In the genomic region with DNA sequence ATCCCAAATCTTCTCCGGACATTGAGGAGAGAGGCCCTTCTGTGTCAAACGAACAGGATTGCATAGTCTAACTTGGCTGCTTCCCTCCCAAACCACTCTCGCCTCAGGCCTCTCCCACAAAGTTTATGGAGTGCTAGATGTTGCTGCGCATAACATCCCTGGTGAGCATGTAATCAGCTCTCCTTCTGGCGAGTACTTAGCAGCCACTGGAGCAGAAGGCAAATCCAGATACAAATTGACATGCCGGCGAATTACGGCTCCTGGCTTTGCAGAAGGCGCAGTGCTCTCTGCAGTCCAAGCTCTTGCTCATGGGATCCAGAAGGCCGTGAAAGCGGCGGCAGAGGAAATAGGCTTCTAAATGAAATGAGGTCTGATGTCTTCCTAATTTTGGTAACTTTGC, we compare ENCODE assay signal across 20 mouse cellular contexts.
DNase-seq lines count a peak whose midpoint lies in the region; ATAC-seq and TF ChIP-seq lines count a peak whose summit lies in the region.
"Had no signal": no experiment of that assay in that cellular context is flagged by ENCODE, and none has a peak within 500 bp of the region (broad histone marks: within the 10 kb centered on the region; RNA-seq: fewer than 3 reads in every experiment).

No protein-coding gene starts in this region.

- WGBS in heart, adult 2 months, result 79% methylated on average over 12 of the region's 12 CpGs
- WGBS in midbrain, postnatal 0 days, result 64% methylated on average over 12 of the region's 12 CpGs
- 77% methylated on average over 12 of the region's 12 CpGs for WGBS in midbrain, embryonic 11.5 days
- 57% methylated on average over 12 of the region's 12 CpGs for WGBS in limb, embryonic 10.5 days

- H3K27ac ChIP-seq in heart, adult 2 months, result no peak overlapping the region
- H3K27ac ChIP-seq in midbrain, postnatal 0 days (ENCODE audit: low read depth, low read length), result no peak overlapping the region
- no peak overlapping the region for H3K27ac ChIP-seq in midbrain, embryonic 11.5 days (ENCODE audit: low read depth, low read length)
- peak overlapping the region; percentile 57 for H3K27ac ChIP-seq in limb, embryonic 10.5 days
- H3K27ac ChIP-seq: embryonic facial prominence, embryonic 12.5 days; gastrocnemius, adult 2 months; kidney, postnatal 0 days; midbrain, embryonic 12.5 days; neural tube, embryonic 12.5 days had no signal

- no peak overlapping the region for H3K9ac ChIP-seq in heart, adult 2 months (ENCODE audit: low read depth, low read length)
- no peak overlapping the region for H3K9ac ChIP-seq in midbrain, postnatal 0 days (replicated peaks; ENCODE audit: low read length, poor library complexity, severe bottlenecking)
- no peak overlapping the region for H3K9ac ChIP-seq in midbrain, embryonic 11.5 days (ENCODE audit: low read length)
- H3K9ac ChIP-seq: embryonic facial prominence, embryonic 12.5 days; liver, postnatal 0 days; midbrain, embryonic 12.5 days; neural tube, embryonic 12.5 days had no signal

- no peak for TF ChIP-seq POLR2A in heart, adult 2 months (IDR thresholded peaks at IDR 0.05; ENCODE audit: insufficient read depth, low read depth, low read length)

- no peak overlapping the region for H3K4me3 ChIP-seq in heart, adult 2 months
- H3K4me3 ChIP-seq in midbrain, postnatal 0 days (ENCODE audit: low read depth, low read length), result no peak overlapping the region
- H3K4me3 ChIP-seq in midbrain, embryonic 11.5 days (ENCODE audit: low read depth, low read length), result no peak overlapping the region
- H3K4me3 ChIP-seq in limb, embryonic 10.5 days, result no peak overlapping the region
- H3K4me3 ChIP-seq: embryonic facial prominence, embryonic 12.5 days; gastrocnemius, adult 2 months; midbrain, embryonic 12.5 days; neural tube, embryonic 12.5 days had no signal

- no peaks in the 10 kb centered on the region for H3K4me1 ChIP-seq in heart, adult 2 months (ENCODE audit: control insufficient read depth, insufficient read depth, low read length)
- no peaks in the 10 kb centered on the region for H3K4me1 ChIP-seq in midbrain, postnatal 0 days (ENCODE audit: insufficient read depth, low read length)
- peaks cover 11% of the 10 kb centered on the region; the same call in 1 of the 2 replicates for H3K4me1 ChIP-seq in midbrain, embryonic 11.5 days (ENCODE audit: control insufficient read depth, insufficient read depth, low read length)
- peaks cover 68% of the 10 kb centered on the region for H3K4me1 ChIP-seq in limb, embryonic 10.5 days

- ATAC-seq in midbrain, postnatal 0 days (ENCODE audit: low FRiP score), result no peak
- ATAC-seq in midbrain, embryonic 11.5 days (ENCODE audit: low FRiP score), result no peak
- ATAC-seq: liver, postnatal 0 days had no signal

- peak; percentile 81 for DNase-seq in heart, adult 11 months
- DNase-seq in heart, adult 2 months, result no peak
- peak; percentile 67 for DNase-seq in midbrain, postnatal 0 days (ENCODE audit: low spot score)
- DNase-seq in midbrain, embryonic 11.5 days (ENCODE audit: low spot score, missing footprints), result no peak
- DNase-seq in limb, embryonic 10.5 days (ENCODE audit: low spot score), result peak; percentile 67
- peak; percentile 58 for DNase-seq in retina, embryonic 14.5 days (ENCODE audit: low spot score)
- DNase-seq in spleen, postnatal 4 days (ENCODE audit: low spot score in 2 of 2), result no peak
- DNase-seq in adrenal gland, adult (ENCODE audit: inconsistent age in 2 of 2, low spot score in 1 of 2), result no peak
- DNase-seq: adrenal gland, adult 8-10 months; cerebellum, adult 9-11 months; gastrocnemius, adult 2 months; heart, postnatal 10 days; liver, postnatal 0 days; spleen, adult 18-20 months; thymus, postnatal 14 days had no signal

- no peak overlapping the region for H3K4me2 ChIP-seq in midbrain, postnatal 0 days (ENCODE audit: low read depth, low read length, poor library complexity, severe bottlenecking)
- no peak overlapping the region for H3K4me2 ChIP-seq in midbrain, embryonic 11.5 days
- H3K4me2 ChIP-seq: embryonic facial prominence, embryonic 12.5 days; midbrain, embryonic 12.5 days; neural tube, embryonic 12.5 days had no signal

- intact Hi-C loops in heart, adult 2 months (cut with DNase I), result no loop called here

- H3K36me3 ChIP-seq in heart, adult 2 months (ENCODE audit: control insufficient read depth, insufficient read depth, low read length), result no peaks in the 10 kb centered on the region
- H3K36me3 ChIP-seq in midbrain, postnatal 0 days (ENCODE audit: insufficient read depth, low read length), result no peaks in the 10 kb centered on the region
- no peaks in the 10 kb centered on the region for H3K36me3 ChIP-seq in midbrain, embryonic 11.5 days (ENCODE audit: control insufficient read depth, insufficient read depth, low read length)
- H3K36me3 ChIP-seq in limb, embryonic 10.5 days, result no peaks in the 10 kb centered on the region
- H3K36me3 ChIP-seq: embryonic facial prominence, embryonic 12.5 days; G1E; midbrain, embryonic 12.5 days; neural tube, embryonic 12.5 days had no signal

- no peaks in the 10 kb centered on the region for H3K79me2 ChIP-seq in heart, adult 2 months (replicated peaks; ENCODE audit: control insufficient read depth, insufficient read depth, low read length)

- no peak for TF ChIP-seq CTCF in heart, adult 2 months (IDR thresholded peaks at IDR 0.05)
- TF ChIP-seq CTCF in midbrain, postnatal 0 days (IDR thresholded peaks at IDR 0.05), result no peak

- no peak for TF ChIP-seq EP300 in heart, adult 2 months (IDR thresholded peaks at IDR 0.05; ENCODE audit: insufficient read depth, low read depth, low read length)

- no peaks in the 10 kb centered on the region for H3K9me3 ChIP-seq in midbrain, postnatal 0 days (ENCODE audit: low read length)
- no peaks in the 10 kb centered on the region for H3K9me3 ChIP-seq in midbrain, embryonic 11.5 days (ENCODE audit: control insufficient read depth, low read length)
- no peaks in the 10 kb centered on the region for H3K9me3 ChIP-seq in limb, embryonic 10.5 days (replicated peaks)
- H3K9me3 ChIP-seq: embryonic facial prominence, embryonic 12.5 days; G1E; midbrain, embryonic 12.5 days; neural tube, embryonic 12.5 days had no signal

- H3K27me3 ChIP-seq in heart, adult 2 months (ENCODE audit: control insufficient read depth, insufficient read depth, low read length), result no peaks in the 10 kb centered on the region
- no peaks in the 10 kb centered on the region for H3K27me3 ChIP-seq in midbrain, postnatal 0 days (ENCODE audit: insufficient read depth, low read length)
- H3K27me3 ChIP-seq in midbrain, embryonic 11.5 days (ENCODE audit: control insufficient read depth, insufficient read depth, low read length), result no peaks in the 10 kb centered on the region
- H3K27me3 ChIP-seq in limb, embryonic 10.5 days (ENCODE audit: low read depth, poor library complexity, severe bottlenecking), result peaks cover 11% of the 10 kb centered on the region; the same call in 1 of the 2 replicates
- H3K27me3 ChIP-seq: embryonic facial prominence, embryonic 12.5 days; midbrain, embryonic 12.5 days; neural tube, embryonic 12.5 days had no signal

Comparison
In these comparisons a context has a peak if more than half of its experiments do, and no peak if none do; other contexts are left out.
1. DNase-seq: peak in heart, adult 11 months (single experiment), midbrain, postnatal 0 days (single experiment), limb, embryonic 10.5 days (single experiment) and retina, embryonic 14.5 days (single experiment); none in heart, adult 2 months (0 of 2), midbrain, embryonic 11.5 days (single experiment), spleen, postnatal 4 days (0 of 2) and adrenal gland, adult (0 of 2).